Mouse (Mus musculus): ENCODE data around the gene Arhgap28. TPM values are rescaled to one million over a fixed set of nuclear protein-coding genes. Genes with fewer than 3 reads are reported as not detected.
A peak's percentile ranks its signal among the peaks of the same experiment; 100 is the strongest.

Arhgap28 gene
- under 1 TPM; 0.30 to 0.47 TPM for total RNA-seq (2021)
- long read RNA-seq, experiment 1: 0 reads
- long read RNA-seq, experiment 2: 0 reads

- peak; percentile 84 for DNase-seq (ENCODE audit: low spot score)
Observed at GRCm38 (mm10) chr17:68003741-68004560, at the start of gene Arhgap28. Gene Arhgap28 (minus strand): TSS chr17:68004120.

DNA sequence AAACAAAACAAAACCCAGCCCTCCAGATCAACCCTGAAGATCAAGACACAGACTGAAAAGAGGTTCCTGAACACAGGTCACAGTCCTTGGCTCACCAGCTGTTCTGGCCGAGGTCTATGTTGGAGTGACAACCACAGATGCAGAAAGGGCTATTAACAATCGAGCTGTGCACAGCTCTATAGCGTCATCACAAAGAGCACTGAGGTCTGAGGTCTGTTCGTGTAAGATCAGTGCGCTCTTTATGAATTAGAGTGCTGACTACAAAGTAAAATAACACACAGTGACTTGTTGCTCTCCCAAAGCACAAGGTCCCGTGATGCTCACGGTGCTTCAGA, 42.4 kb upstream of the Arhgap28 start:
- DNase-seq (ENCODE audit: low spot score): no peak

DNA sequence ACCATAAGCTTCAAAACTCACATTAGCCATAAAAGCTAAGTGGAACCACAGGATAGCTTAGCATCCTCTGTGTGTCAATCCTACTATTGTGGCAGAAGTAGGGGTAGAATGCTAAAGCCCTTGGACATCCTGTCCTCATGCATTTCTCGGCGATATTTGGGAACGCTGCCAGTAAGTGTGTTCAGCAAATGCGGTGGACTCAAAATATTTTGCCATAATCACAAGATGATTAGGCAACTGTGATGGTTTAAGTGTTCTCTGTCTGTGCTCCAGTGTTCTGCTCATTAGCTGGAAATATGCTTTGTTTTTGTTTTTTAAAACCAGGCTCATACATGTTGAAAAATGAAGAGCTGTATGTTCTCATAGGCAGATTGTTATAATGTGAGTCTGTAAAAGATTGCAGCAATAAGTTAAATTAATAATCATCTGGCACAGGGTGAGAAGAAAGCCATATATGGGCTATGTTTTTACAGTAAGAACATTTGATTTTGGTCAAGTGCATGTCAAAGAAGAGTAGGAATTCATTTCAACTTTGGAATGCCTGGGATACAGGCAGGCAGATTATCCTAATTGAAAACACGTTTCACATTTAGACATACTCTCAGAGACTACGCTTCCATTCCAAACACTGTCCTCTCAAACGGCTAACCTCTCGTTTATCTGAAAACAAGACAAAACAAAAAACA, 41.9 kb upstream of the Arhgap28 start:
- DNase-seq (ENCODE audit: low spot score): no peak

GRCm38 (mm10) chr17:68042377-68042776, 38.5 kb upstream of the Arhgap28 start:
- DNase-seq (ENCODE audit: low spot score): no peak

GRCm38 (mm10) chr17:68037011-68037410, 33.1 kb upstream of the Arhgap28 start:
- no peak for DNase-seq (ENCODE audit: low spot score)

GRCm38 (mm10) chr17:68029495-68029894, 25.6 kb upstream of the Arhgap28 start:
- DNase-seq (ENCODE audit: low spot score): no peak

- no peak for DNase-seq (ENCODE audit: low spot score)
Observed at GRCm38 (mm10) chr17:68028519-68028918, 24.6 kb upstream of the Arhgap28 start.

GRCm38 (mm10) chr17:68024327-68024726, 20.4 kb upstream of the Arhgap28 start:
- no peak for DNase-seq (ENCODE audit: low spot score)

DNA sequence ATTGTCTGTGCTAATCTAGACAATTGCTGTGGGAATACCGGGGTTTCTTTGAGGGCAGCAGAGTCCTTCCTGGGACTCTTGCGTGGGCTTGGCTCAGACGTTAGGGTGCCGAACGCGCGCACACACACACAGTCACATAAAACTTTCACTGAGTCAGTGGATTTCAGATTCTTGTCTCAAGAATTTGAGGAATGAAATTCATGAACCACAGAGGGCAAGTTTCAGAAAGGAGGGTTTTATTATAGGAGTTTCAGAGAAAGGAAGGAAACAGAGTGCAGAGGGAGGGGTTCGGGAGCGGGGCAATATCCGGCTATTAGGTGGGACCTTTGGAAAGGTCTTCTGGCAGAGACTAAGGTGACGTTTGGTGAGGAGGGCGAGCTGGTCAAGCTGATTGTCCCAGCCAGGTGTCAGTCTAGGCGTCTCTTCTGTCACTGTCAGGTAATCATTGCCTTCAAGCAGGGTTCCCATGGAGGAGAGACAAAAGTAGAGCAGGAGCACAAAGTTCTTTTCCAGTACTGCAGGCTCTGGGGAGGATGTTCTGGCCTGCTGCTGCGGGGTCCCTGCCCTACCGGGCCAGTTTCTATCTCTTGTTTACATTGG, 15.6 kb upstream of the Arhgap28 start:
- no peak for DNase-seq (ENCODE audit: low spot score)

GRCm38 (mm10) chr17:68017095-68017494, 13.2 kb upstream of the Arhgap28 start:
- DNase-seq (ENCODE audit: low spot score): no peak

DNA sequence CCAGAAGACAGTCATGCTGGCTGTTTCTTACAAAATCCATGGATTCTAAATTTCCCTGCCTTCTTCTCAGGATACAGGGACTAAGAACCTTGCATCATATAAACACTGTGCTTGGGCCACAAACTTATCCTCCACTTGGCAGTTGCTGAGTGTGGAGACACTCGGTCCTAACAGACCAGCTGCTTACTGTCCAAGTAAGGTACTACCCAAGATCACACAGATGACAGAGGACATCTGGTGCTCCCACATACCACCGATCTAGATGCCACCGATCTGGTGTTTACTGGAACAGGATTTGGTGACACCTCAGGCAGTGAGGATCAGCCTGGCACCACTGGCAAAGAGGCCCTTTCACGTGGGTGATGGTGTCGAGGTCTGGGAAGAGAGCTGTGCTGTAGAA, 7.7 kb upstream of the Arhgap28 start:
- no peak for DNase-seq (ENCODE audit: low spot score)

DNA sequence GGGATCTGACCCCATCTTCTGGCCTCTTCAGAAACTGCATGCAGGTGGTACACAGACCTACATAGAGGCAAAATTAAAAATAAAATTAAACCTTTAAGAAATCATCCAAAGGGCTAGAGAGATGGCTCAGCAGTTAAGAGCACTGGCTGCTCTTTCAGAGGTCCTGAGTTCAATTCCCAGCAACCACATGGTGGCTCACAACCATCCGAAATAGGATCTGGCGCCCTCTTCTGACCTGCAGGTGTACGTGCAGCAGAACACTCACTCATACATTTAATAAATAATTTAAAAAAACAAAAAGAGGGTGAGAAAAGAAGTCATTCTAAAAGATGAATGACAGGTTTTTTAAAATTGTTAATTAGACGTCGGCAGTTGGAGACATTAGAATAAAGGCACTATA, 6.1 kb upstream of the Arhgap28 start:
- DNase-seq (ENCODE audit: low spot score): no peak

DNA sequence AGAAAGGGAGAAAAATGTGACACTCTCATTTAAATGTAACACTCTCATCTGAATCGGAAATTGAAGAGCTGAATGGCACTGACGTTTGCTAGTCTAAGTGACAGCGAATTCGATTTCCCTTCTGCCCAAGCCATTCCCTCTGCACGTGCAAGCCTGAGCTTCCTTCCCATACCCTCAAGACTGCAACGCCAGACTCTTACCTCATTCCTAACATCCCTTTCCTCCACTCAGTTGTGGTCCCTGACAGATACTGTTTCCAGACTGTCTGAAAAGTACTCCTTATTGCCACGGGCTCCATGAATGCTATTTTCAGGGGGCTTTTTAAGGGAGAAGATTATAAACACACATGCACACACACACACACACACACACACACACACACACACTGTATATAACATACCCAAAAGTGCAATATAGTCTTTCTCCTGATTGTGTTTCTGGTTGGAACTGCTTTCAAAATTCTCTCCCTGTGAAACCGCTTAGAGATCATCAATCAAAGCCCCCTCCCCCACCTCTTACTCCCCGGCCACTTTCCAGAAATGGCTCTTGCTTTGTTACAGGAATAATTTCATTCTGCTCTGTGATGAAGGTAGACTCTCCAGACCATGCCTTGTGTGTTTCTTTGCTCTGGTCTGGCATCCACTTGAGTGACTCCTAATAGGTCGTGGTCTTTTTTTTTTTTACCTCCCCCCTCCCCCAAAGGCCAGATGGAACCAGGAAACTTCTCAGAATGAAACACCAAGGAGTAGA, 836 bp upstream of the Arhgap28 start:
- DNase-seq (ENCODE audit: low spot score): no peak

- no peak for DNase-seq (ENCODE audit: low spot score)
Observed at GRCm38 (mm10) chr17:68002608-68003595, 1.0 kb downstream of the Arhgap28 start.

- DNase-seq (ENCODE audit: low spot score): no peak
Observed at GRCm38 (mm10) chr17:67999801-68000200, 4.1 kb downstream of the Arhgap28 start.

DNA sequence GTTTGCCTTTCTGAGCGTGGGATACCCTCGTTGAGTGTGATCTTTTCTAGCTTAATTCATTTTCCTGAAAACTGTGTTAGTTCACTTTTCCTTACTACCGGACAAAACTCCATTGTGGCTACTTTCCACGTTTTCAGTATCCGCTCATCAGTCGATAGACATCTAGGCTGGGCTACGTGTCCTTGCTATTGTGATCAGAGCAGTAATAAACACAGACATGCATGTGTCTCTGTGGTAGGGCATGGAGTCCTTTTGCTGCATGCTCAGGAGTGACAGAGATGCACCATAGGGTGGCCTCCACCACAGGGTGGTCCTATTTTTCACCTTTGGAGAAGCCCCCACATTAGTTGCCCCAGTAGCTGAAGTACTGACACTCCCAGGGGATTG, 7.2 kb downstream of the Arhgap28 start:
- DNase-seq (ENCODE audit: low spot score): no peak

GRCm38 (mm10) chr17:67996097-67996768, 7.7 kb downstream of the Arhgap28 start:
- DNase-seq (ENCODE audit: low spot score): peak; percentile 7

GRCm38 (mm10) chr17:67995277-67995819, 8.6 kb downstream of the Arhgap28 start:
- DNase-seq (ENCODE audit: low spot score): no peak

GRCm38 (mm10) chr17:67994861-67995260, 9.1 kb downstream of the Arhgap28 start:
- no peak for DNase-seq (ENCODE audit: low spot score)

Measured in gastrocnemius, adult 18-20 months (tissue).